ENCODE assay signal across 7 mouse cellular contexts in genomic region chr6:140484170-140484569, GRCm38 (mm10).
DNase-seq lines count a peak whose midpoint lies in the region; ATAC-seq and TF ChIP-seq lines count a peak whose summit lies in the region.

No protein-coding gene starts in this region.

- ATAC-seq in intestine, embryonic 16.5 days, result no peak
- ATAC-seq in liver, embryonic 12.5 days, result no peak

- DNase-seq in brain, embryonic 14.5 days (ENCODE audit: low read depth), result peak; percentile 43
- DNase-seq in gastrocnemius, postnatal 25 days, result peak; percentile 52
- DNase-seq in thymus, postnatal 25 days, result no peak
- no peak for DNase-seq in adrenal gland, postnatal 25 days

- H3K4me3 ChIP-seq in C2C12 (ENCODE audit: insufficient read depth, poor library complexity, severe bottlenecking), result no peak overlapping the region
- no peak overlapping the region for H3K4me3 ChIP-seq in intestine, embryonic 16.5 days (ENCODE audit: low read length)
- no peak overlapping the region for H3K4me3 ChIP-seq in liver, embryonic 12.5 days

- no peak for TF ChIP-seq CTCF in C2C12 (IDR thresholded peaks at IDR 0.05; ENCODE audit: control insufficient read depth, insufficient read depth, insufficient read length)
- no peak for TF ChIP-seq CTCF in brain, embryonic 14.5 days (IDR thresholded peaks at IDR 0.05; ENCODE audit: borderline replicate concordance, extremely low read depth, insufficient read depth, insufficient read length)

- H3K4me2 ChIP-seq in intestine, embryonic 16.5 days (ENCODE audit: low read depth, low read length), result no peak overlapping the region
- H3K4me2 ChIP-seq in liver, embryonic 12.5 days, result no peak overlapping the region

- no peaks in the 10 kb centered on the region for H3K9me3 ChIP-seq in intestine, embryonic 16.5 days (ENCODE audit: control insufficient read depth, low read length)
- H3K9me3 ChIP-seq in liver, embryonic 12.5 days (replicated peaks), result no peaks in the 10 kb centered on the region

- peaks cover 16% of the 10 kb centered on the region for H3K4me1 ChIP-seq in intestine, embryonic 16.5 days (ENCODE audit: control insufficient read depth, insufficient read depth, low read length)
- 0 out of 2 replicates have a peak, but pooled peaks cover 3% of the 10 kb centered on the region for H3K4me1 ChIP-seq in liver, embryonic 12.5 days

- WGBS in intestine, embryonic 16.5 days, result 69% methylated on average over 9 of the region's 9 CpGs
- 76% methylated on average over 9 of the region's 9 CpGs for WGBS in liver, embryonic 12.5 days (ENCODE audit: insufficient replicate concordance)

- TF ChIP-seq POLR2A in brain, embryonic 14.5 days (IDR thresholded peaks at IDR 0.05; ENCODE audit: borderline replicate concordance, extremely low read depth, insufficient read depth, insufficient read length, poor library complexity, severe bottlenecking), result no peak

- H3K9ac ChIP-seq in intestine, embryonic 16.5 days (ENCODE audit: low read depth, low read length), result no peak overlapping the region
- H3K9ac ChIP-seq in liver, embryonic 12.5 days, result no peak overlapping the region

- 0 out of 2 replicates have a peak overlapping the region, but pooled peaks have one; percentile 16 for H3K27ac ChIP-seq in intestine, embryonic 16.5 days (ENCODE audit: low read length)
- H3K27ac ChIP-seq in liver, embryonic 12.5 days, result no peak overlapping the region

- no peaks in the 10 kb centered on the region for H3K27me3 ChIP-seq in C2C12 (ENCODE audit: control insufficient read depth, insufficient read depth, insufficient read length)
- H3K27me3 ChIP-seq in intestine, embryonic 16.5 days (replicated peaks; ENCODE audit: control insufficient read depth, insufficient read depth, low read length), result no peaks in the 10 kb centered on the region
- no peaks in the 10 kb centered on the region for H3K27me3 ChIP-seq in liver, embryonic 12.5 days (replicated peaks)

- H3ac ChIP-seq in C2C12 (ENCODE audit: control insufficient read depth, insufficient read length, low read depth), result no peak overlapping the region

- no peaks in the 10 kb centered on the region for H3K36me3 ChIP-seq in C2C12 (ENCODE audit: control insufficient read depth, insufficient read depth)
- H3K36me3 ChIP-seq in intestine, embryonic 16.5 days (ENCODE audit: control insufficient read depth, insufficient read depth, low read length), result no peaks in the 10 kb centered on the region
- no peaks in the 10 kb centered on the region for H3K36me3 ChIP-seq in liver, embryonic 12.5 days

- H3K79me2 ChIP-seq in C2C12 (ENCODE audit: control insufficient read depth, insufficient read depth), result peaks cover 21% of the 10 kb centered on the region

- peaks cover 2% of the 10 kb centered on the region for H3K79me3 ChIP-seq in C2C12 (ENCODE audit: low read depth)

TF ChIP-seq in C2C12, 6 proteins besides CTCF, POLR2A, EP300 and RAD21:
- TF ChIP-seq MYOD1 (IDR thresholded peaks at IDR 0.05; ENCODE audit: control insufficient read depth, insufficient read length, low read depth) (peak; percentile 22), MAX (IDR thresholded peaks at IDR 0.05) (no peak)

Comparison
In these comparisons a context has a peak if more than half of its experiments do, and no peak if none do; other contexts are left out.
1. DNase-seq: peak in brain, embryonic 14.5 days (single experiment) and gastrocnemius, postnatal 25 days (single experiment); none in thymus, postnatal 25 days (single experiment) and adrenal gland, postnatal 25 days (single experiment).